7 mouse cellular contexts compared by ENCODE assay signal in genomic region chr7:28953476-28954376, GRCm38 (mm10). TPM values are rescaled to one million over a fixed set of nuclear protein-coding genes. Genes with fewer than 3 reads are reported as not detected.
A peak's percentile ranks its signal among the peaks of the same experiment; 100 is the strongest.
DNase-seq lines count a peak whose midpoint lies in the region; ATAC-seq and TF ChIP-seq lines count a peak whose summit lies in the region.

No protein-coding gene starts in this region.

- peak; percentile 54 for ATAC-seq in G1E (ENCODE audit: extremely low read depth, insufficient number of reproducible peaks, low FRiP score, poor library complexity, severe bottlenecking)
- peak; percentile 88 for ATAC-seq in forebrain, embryonic 13.5 days
- ATAC-seq in liver, embryonic 16.5 days (ENCODE audit: low read depth): peak; percentile 88
- ATAC-seq in monocyte, adult 5-6 weeks (replicated peaks; ENCODE audit: insufficient number of reproducible peaks, low FRiP score, low TSS enrichment, poor library complexity, severe bottlenecking): no peak

- no peak for TF ChIP-seq CTCF in G1E (IDR thresholded peaks at IDR 0.05; ENCODE audit: low read depth, low read length)

- 0 out of 2 replicates have a peak overlapping the region, but pooled peaks have one; percentile 17 for H3K9ac ChIP-seq in forebrain, embryonic 13.5 days
- H3K9ac ChIP-seq in liver, embryonic 16.5 days (ENCODE audit: low read depth, low read length): peak overlapping the region; percentile 35; the same call in 1 of the 2 replicates

- DNase-seq in 416B (ENCODE audit: low read depth) (peak; percentile 82), G1E (ENCODE audit: low spot score) (peak; percentile 33)
- DNase-seq in adrenal gland, postnatal 36 days: no peak
- no peak for DNase-seq in left cerebral cortex, postnatal 4 days

- no peaks in the 10 kb centered on the region for H3K27me3 ChIP-seq in G1E (ENCODE audit: insufficient read depth, low read length)
- no peaks in the 10 kb centered on the region; the same call in 1 of the 2 replicates for H3K27me3 ChIP-seq in forebrain, embryonic 13.5 days
- no peaks in the 10 kb centered on the region for H3K27me3 ChIP-seq in liver, embryonic 16.5 days (ENCODE audit: control insufficient read depth, insufficient read depth, low read depth, low read length)

- WGBS in forebrain, embryonic 13.5 days: 8% methylated on average over 2 of the region's 2 CpGs
- WGBS in liver, embryonic 16.5 days (ENCODE audit: insufficient replicate concordance): 17% methylated on average over 2 of the region's 2 CpGs

- peak overlapping the region; percentile 21; the same call in 1 of the 2 replicates for H3K4me2 ChIP-seq in forebrain, embryonic 13.5 days
- peak overlapping the region; percentile 59 for H3K4me2 ChIP-seq in liver, embryonic 16.5 days (ENCODE audit: low read depth, low read length)

- no peaks in the 10 kb centered on the region for H3K9me3 ChIP-seq in G1E (replicated peaks)
- H3K9me3 ChIP-seq in forebrain, embryonic 13.5 days (replicated peaks): no peaks in the 10 kb centered on the region
- H3K9me3 ChIP-seq in liver, embryonic 16.5 days (replicated peaks; ENCODE audit: control insufficient read depth, low read length): no peaks in the 10 kb centered on the region

- intact Hi-C loops in left cerebral cortex, postnatal 4 days (cut with DNase I): no loop called here

- peaks cover 73% of the 10 kb centered on the region for H3K36me3 ChIP-seq in G1E (replicated peaks)
- H3K36me3 ChIP-seq in forebrain, embryonic 13.5 days (ENCODE audit: poor library complexity, severe bottlenecking): peaks cover 8% of the 10 kb centered on the region
- H3K36me3 ChIP-seq in liver, embryonic 16.5 days (ENCODE audit: control insufficient read depth, insufficient read depth): no peaks in the 10 kb centered on the region

- H3K4me3 ChIP-seq in G1E (ENCODE audit: low read depth, low read length): no peak overlapping the region
- no peak overlapping the region for H3K4me3 ChIP-seq in forebrain, embryonic 13.5 days
- peak overlapping the region; percentile 28; the same call in 1 of the 2 replicates for H3K4me3 ChIP-seq in liver, embryonic 16.5 days (ENCODE audit: low read depth, low read length)

- peak overlapping the region; percentile 22 for H3K27ac ChIP-seq in forebrain, embryonic 13.5 days
- H3K27ac ChIP-seq in liver, embryonic 16.5 days (ENCODE audit: low read length): peak overlapping the region; percentile 88

- H3K4me1 ChIP-seq in G1E (ENCODE audit: insufficient read depth, low read depth, low read length): peaks cover 64% of the 10 kb centered on the region
- peaks cover 60% of the 10 kb centered on the region for H3K4me1 ChIP-seq in forebrain, embryonic 13.5 days
- H3K4me1 ChIP-seq in liver, embryonic 16.5 days (ENCODE audit: control insufficient read depth, low read depth, low read length): peaks cover 75% of the 10 kb centered on the region

RNA-seq across cellular contexts. Expression of gene Actn4, which starts 8.4 kb away (rescaled TPM):
- total RNA-seq in G1E (2014; fragmentation: Nextera tagmentation): 119 and 121 TPM in 2 replicates
- 28.1 and 30.3 TPM in 2 replicates for total RNA-seq in G1E (2017)
- 259 and 260 TPM in 2 replicates for polyA plus RNA-seq in G1E (2012)
- 114 and 136 TPM in 2 replicates for polyA plus RNA-seq in forebrain, embryonic 13.5 days (2015; fragmentation: Nextera tagmentation; extraction: Ambion mirVana)
- polyA plus RNA-seq in liver, embryonic 16.5 days (2015; fragmentation: Nextera tagmentation; extraction: Ambion mirVana): 130 and 137 TPM in 2 replicates
- total RNA-seq in adrenal gland, postnatal 36 days (2021): 100 to 1,000 TPM; 193 to 252 TPM
- 100 to 1,000 TPM; 129 to 134 TPM for total RNA-seq in left cerebral cortex, postnatal 4 days (2021)
- 25.4 to 66.0 TPM (median 36.9 TPM) in 3 replicates for total RNA-seq in monocyte, adult 5-6 weeks (2017)

RNA-seq across cellular contexts. Expression of gene Eif3k, which starts 27.9 kb away (rescaled TPM):
- total RNA-seq in G1E (2014; fragmentation: Nextera tagmentation): 280 and 322 TPM in 2 replicates
- 377 and 459 TPM in 2 replicates for total RNA-seq in G1E (2017)
- 91.7 and 199 TPM in 2 replicates for polyA plus RNA-seq in G1E (2012)
- polyA plus RNA-seq in forebrain, embryonic 13.5 days (2015; fragmentation: Nextera tagmentation; extraction: Ambion mirVana): 351 and 356 TPM in 2 replicates
- polyA plus RNA-seq in liver, embryonic 16.5 days (2015; fragmentation: Nextera tagmentation; extraction: Ambion mirVana): 195 and 205 TPM in 2 replicates
- total RNA-seq in adrenal gland, postnatal 36 days (2021): 100 to 1,000 TPM; 241 to 264 TPM
- total RNA-seq in left cerebral cortex, postnatal 4 days (2021): 100 to 1,000 TPM; 212 to 213 TPM
- total RNA-seq in monocyte, adult 5-6 weeks (2017): 285 to 328 TPM (median 291 TPM) in 3 replicates

RNA-seq across cellular contexts. Expression of gene Map4k1, which starts 28.1 kb away (rescaled TPM):
- total RNA-seq in G1E (2014; fragmentation: Nextera tagmentation) (9.6 and 15.9 TPM in 2 replicates), G1E (2017) (9.1 and 16.1 TPM in 2 replicates)
- 58.0 and 67.4 TPM in 2 replicates for polyA plus RNA-seq in G1E (2012)
- 4.3 and 4.4 TPM in 2 replicates for polyA plus RNA-seq in forebrain, embryonic 13.5 days (2015; fragmentation: Nextera tagmentation; extraction: Ambion mirVana)
- polyA plus RNA-seq in liver, embryonic 16.5 days (2015; fragmentation: Nextera tagmentation; extraction: Ambion mirVana): 28.3 and 30.2 TPM in 2 replicates
- 1 to 10 TPM; 1.1 to 1.7 TPM for total RNA-seq in adrenal gland, postnatal 36 days (2021)
- 10 to 100 TPM; 12.9 to 14.7 TPM for total RNA-seq in left cerebral cortex, postnatal 4 days (2021)
- total RNA-seq in monocyte, adult 5-6 weeks (2017): 31.9 to 70.2 TPM (median 54.1 TPM) in 3 replicates

Comparison
In these comparisons a context has a peak if more than half of its experiments do, and no peak if none do; other contexts are left out.
1. DNase-seq: peak in 416B (single experiment) and G1E (single experiment); none in adrenal gland, postnatal 36 days (0 of 2) and left cerebral cortex, postnatal 4 days (single experiment).